Mouse (Mus musculus) liver, adult 2 months (tissue): Measurements from ENCODE around the gene Abca7. TPM values are rescaled to one million over a fixed set of nuclear protein-coding genes. Genes with fewer than 3 reads are reported as not detected.

ENCODE experiments used
- DNase-seq: peaks from one replicate; pipeline ENCODE4 v3.0.0-alpha.2; 2011; ENCODE audit warnings: low read depth, low spot score; ENCODE audit errors: extremely low read depth
- H3K27ac ChIP-seq: fragments of 200-500 bp; replicated peaks from 2 replicates; pipeline ENCODE4 v1.5.1; 2012; ENCODE audit warnings: low read depth, mild to moderate bottlenecking, control low read depth, inconsistent platforms, low read length; ENCODE audit not compliant: insufficient read depth
- H3K27me3 ChIP-seq: fragments of 200-500 bp; 2 replicates; pipeline ENCODE4 v1.6.1; 2012; ENCODE audit warnings: mild to moderate bottlenecking, moderate library complexity, low read length, inconsistent platforms; ENCODE audit not compliant: control insufficient read depth, insufficient read depth
- H3K36me3 ChIP-seq: fragments of 200-500 bp; 2 replicates; pipeline ENCODE4 v1.6.1; 2012; ENCODE audit warnings: low read length, inconsistent platforms; ENCODE audit not compliant: control insufficient read depth, insufficient read depth
- H3K4me1 ChIP-seq: fragments of 200-500 bp; 2 replicates; pipeline ENCODE4 v1.6.1; 2011; ENCODE audit warnings: low read length; ENCODE audit not compliant: control insufficient read depth, insufficient read depth
- H3K4me3 ChIP-seq: fragments of 200-500 bp; 2 replicates; pipeline ENCODE4 v1.5.1; 2011; ENCODE audit warnings: low read depth, mild to moderate bottlenecking, control low read depth, low read length, moderate library complexity; ENCODE audit not compliant: insufficient read depth
- H3K79me2 ChIP-seq: fragments of 200-500 bp; 2 replicates; pipeline ENCODE4 v1.6.1; 2012; ENCODE audit warnings: inconsistent platforms, mild to moderate bottlenecking, low read length, moderate library complexity; ENCODE audit not compliant: control insufficient read depth, insufficient read depth
- H3K9ac ChIP-seq: fragments of 200-500 bp; 2 replicates; pipeline ENCODE4 v1.6.1; 2012; ENCODE audit warnings: low read depth, mild to moderate bottlenecking, control low read depth, inconsistent platforms, low read length
- CTCF ChIP-seq: fragments of 200-500 bp; IDR thresholded peaks from 2 replicates; pipeline ENCODE4 v1.5.1; 2011; ENCODE audit warnings: low read depth, low read length, control low read depth
- POLR2A ChIP-seq: fragments of 200-500 bp; IDR thresholded peaks from 2 replicates; pipeline ENCODE4 v1.6.1; 2011; ENCODE audit warnings: low read length, control low read depth; ENCODE audit not compliant: insufficient read depth; ENCODE audit errors: extremely low read depth
- WGBS: fragments of 180-500 bp; shearing (Covaris S2); methylation state at CpG from one replicate; pipeline ENCODE4 v1.1.7; 2018; 5-methylcytosine and 5-hydroxymethylcytosine counted together
- polyA plus RNA-seq: library from polyadenylated mRNA; depleted of rRNA; stranded (reverse); fragments of >200 nt; gene quantifications from 2 replicates; pipeline ENCODE4 v1.2.3, GENCODE M21; 2012
- total RNA-seq: library from RNA; depleted of rRNA; stranded (reverse); fragments of >200 nt; gene quantifications from 2 replicates; pipeline ENCODE4 v1.2.3, GENCODE M21; 2014

Gene Abca7
- total and polyA plus RNA-seq, 2 experiments = 1.4 to 3.2 TPM

DNA sequence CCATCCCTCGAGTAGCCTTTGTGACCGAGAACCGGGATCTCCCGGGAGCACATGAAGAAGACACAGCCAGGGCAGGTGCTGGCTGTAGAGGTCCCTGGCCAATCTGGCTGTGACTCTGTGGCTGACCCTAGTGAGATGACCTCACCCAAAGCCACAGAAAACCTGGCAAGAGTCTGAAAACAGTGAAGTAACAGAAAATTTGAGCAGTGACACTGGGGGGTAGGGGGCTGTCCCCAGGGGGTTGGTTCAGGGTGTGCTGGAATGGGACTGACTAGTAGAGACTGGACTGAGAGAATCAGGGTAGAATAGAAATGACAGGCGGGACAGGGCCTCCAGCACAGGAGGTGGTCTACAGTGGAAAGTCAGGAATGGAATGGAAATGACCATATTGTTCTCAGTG is 13.1 kb upstream of the Abca7 start:
- peaks cover 24% of the 10 kb centered on the region; the same call in 1 of the 2 replicates for H3K79me2 ChIP-seq
- H3K4me3 ChIP-seq = peak overlapping the region; percentile 90
- H3K27ac ChIP-seq = peak overlapping the region; percentile 88
- TF ChIP-seq CTCF (no peak), POLR2A (no peak)
- H3K27me3 ChIP-seq = no peaks in the 10 kb centered on the region
- H3K36me3 ChIP-seq = peaks cover 6% of the 10 kb centered on the region; the same call in 1 of the 2 replicates
- H3K9ac ChIP-seq = peak overlapping the region; percentile 85
- peak; percentile 56 for DNase-seq
- WGBS = 11% methylated on average over 5 of the region's 5 CpGs
- H3K4me1 ChIP-seq = peaks cover 21% of the 10 kb centered on the region

DNA sequence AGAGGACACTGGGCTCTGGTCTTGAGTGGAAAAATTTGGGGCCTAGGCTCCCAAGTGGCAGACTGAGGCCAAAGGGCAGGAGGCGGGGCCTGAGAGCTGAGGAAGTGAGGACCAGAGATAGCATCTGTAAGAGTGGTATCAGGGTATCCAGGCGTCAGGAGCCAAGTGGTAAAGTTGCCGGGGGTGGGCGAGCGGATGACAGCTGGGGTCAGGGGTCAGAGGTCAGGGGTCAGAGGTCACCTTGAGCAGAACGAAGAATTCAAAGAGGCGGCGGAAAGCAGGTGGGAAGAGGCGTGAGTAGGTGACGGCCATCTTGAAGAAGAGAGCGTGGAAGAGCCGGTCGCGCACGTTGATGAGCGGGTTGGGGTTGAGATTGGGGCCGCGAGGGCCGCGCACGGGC is 12.6 kb upstream of the Abca7 start:
- H3K79me2 ChIP-seq = peaks cover 24% of the 10 kb centered on the region; the same call in 1 of the 2 replicates
- peak overlapping the region; percentile 85 for H3K9ac ChIP-seq
- no peaks in the 10 kb centered on the region for H3K27me3 ChIP-seq
- H3K4me1 ChIP-seq = peaks cover 21% of the 10 kb centered on the region
- TF ChIP-seq CTCF (no peak), POLR2A (0 out of 2 replicates have a peak, but pooled peaks have one; percentile 35)
- peak overlapping the region; percentile 90 for H3K4me3 ChIP-seq
- 0% methylated on average over 18 of the region's 21 CpGs for WGBS
- peaks cover 3% of the 10 kb centered on the region; the same call in 1 of the 2 replicates for H3K36me3 ChIP-seq
- peak; percentile 82 for DNase-seq
- peak overlapping the region; percentile 88 for H3K27ac ChIP-seq

DNA sequence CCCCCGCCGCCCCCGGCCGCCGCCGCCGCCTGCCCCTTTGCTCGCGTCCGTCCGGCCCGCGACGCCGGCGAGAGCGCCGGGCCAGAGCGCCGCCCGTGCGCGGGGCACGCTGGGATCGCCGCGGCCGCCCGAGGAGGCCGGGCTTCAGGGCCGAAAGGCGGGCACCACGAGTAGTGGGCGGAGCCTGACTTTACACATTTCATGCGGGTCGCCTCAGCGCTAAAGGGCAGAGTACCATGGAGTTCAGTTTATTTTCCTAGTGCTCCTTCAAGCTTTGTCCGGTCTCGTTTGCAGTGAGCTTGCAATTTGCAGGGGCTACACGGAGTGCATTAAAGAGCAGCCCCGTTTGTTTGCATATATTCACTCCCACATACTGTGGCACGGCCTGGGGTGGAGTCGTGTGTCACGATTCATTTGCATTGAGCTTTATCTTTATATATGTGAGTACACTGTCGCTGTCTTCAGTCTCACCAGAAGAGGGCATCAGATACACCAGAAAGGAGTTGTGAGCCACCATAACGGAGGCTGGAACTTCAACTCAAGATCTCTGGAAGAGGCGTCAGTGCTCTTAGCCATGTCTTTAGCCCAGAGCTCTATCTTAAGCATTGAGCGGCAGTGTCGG is 12.0 kb upstream of the Abca7 start, which contains the start of gene Tmem259:
TSS of gene Tmem259 (minus strand) at position 136 of the 622 bp plus-strand sequence.
- H3K79me2 ChIP-seq = peaks cover 24% of the 10 kb centered on the region; the same call in 1 of the 2 replicates
- H3K9ac ChIP-seq = peak within 1 kb of the TSS; percentile 85
- peak; percentile 78 for DNase-seq
- H3K4me1 ChIP-seq = peaks cover 21% of the 10 kb centered on the region
- TF ChIP-seq POLR2A (no peak), CTCF (peak; percentile 15; the same call in 1 of the 2 replicates)
- under 1% methylated on average over 47 of the region's 49 CpGs for WGBS
- no peaks in the 10 kb centered on the region; the same call in 1 of the 2 replicates for H3K36me3 ChIP-seq
- peak within 1 kb of the TSS; percentile 88 for H3K27ac ChIP-seq
- H3K4me3 ChIP-seq = peak within 1 kb of the TSS; percentile 90
- 0 out of 2 replicates have a peak, but pooled peaks cover 2% of the 10 kb centered on the region for H3K27me3 ChIP-seq

DNA sequence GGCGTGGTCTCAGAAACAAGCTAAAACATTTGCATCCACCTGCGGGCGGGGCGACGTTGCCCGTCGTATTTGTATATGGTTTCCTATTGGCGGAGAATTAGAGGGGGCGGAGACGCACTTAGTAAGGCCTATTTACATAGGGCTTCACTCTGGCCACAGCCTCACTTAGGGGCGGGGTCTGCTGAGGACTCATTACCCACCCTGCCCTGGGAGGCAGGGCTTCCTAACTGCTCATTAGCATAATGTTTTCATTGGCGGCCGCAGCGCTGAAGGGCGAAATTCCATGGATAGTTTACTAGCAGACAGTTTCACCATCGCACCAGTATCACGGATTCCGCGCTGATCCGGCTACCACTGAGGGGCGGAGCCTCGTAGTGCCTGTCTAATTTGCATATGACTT is 11.4 kb upstream of the Abca7 start:
- H3K36me3 ChIP-seq = no peaks in the 10 kb centered on the region
- peak overlapping the region; percentile 90 for H3K4me3 ChIP-seq
- under 1% methylated on average over 22 of the region's 22 CpGs for WGBS
- peak overlapping the region; percentile 55 for H3K9ac ChIP-seq
- H3K4me1 ChIP-seq = peaks cover 21% of the 10 kb centered on the region
- peak overlapping the region; percentile 85 for H3K27ac ChIP-seq
- H3K79me2 ChIP-seq = peaks cover 24% of the 10 kb centered on the region; the same call in 1 of the 2 replicates
- H3K27me3 ChIP-seq = 0 out of 2 replicates have a peak, but pooled peaks cover 2% of the 10 kb centered on the region
- no peak for TF ChIP-seq POLR2A
- TF ChIP-seq CTCF = no peak
- peak; percentile 98 for DNase-seq

DNA sequence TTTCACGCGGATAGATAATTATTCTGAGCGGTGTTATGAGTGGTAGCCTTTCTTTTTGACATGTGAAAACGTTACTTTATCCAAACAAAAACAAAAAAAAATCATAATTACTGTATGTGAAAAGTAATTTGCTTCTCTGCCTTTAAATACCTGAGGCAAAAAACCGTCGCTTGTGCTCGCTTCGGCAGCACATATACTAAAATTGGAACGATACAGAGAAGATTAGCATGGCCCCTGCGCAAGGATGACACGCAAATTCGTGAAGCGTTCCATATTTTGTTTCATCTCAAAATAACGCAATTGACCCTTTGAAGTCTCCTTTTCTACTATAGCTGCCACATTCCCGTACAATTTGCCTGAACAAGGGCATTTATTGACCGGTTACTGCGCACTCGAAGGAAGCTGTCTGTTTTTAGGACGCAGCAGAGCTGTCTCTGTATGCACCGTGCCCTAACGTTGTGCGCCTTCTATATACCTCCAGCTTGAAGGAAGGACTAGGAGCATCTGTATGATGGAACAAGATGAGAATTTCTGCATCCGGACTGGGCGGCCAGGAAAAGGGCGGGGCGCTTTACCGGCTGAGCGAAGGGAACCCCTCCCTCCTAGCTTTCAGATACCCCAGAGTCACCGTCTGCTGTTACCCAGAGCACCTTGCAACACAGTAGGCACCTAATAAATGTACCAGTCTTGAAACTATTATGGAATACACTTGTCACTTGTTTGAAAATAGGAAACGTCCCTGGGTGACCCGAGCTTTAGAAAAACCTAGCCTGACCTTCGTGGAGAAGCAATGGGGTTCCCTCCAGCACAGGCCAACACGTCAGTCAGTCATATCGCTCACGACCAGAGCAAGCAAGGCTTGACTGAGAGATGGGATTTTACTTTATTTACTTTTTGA is 10.7 kb upstream of the Abca7 start:
- H3K4me1 ChIP-seq = peaks cover 21% of the 10 kb centered on the region
- TF ChIP-seq CTCF (no peak), POLR2A (no peak)
- peak overlapping the region; percentile 63 for H3K9ac ChIP-seq
- H3K4me3 ChIP-seq = peak overlapping the region; percentile 45
- H3K36me3 ChIP-seq = no peaks in the 10 kb centered on the region
- 0 out of 2 replicates have a peak, but pooled peaks cover 2% of the 10 kb centered on the region for H3K27me3 ChIP-seq
- DNase-seq = peak; percentile 75
- peaks cover 24% of the 10 kb centered on the region; the same call in 1 of the 2 replicates for H3K79me2 ChIP-seq
- 5% methylated on average over 35 of the region's 35 CpGs for WGBS
- peak overlapping the region; percentile 72 for H3K27ac ChIP-seq
